Mouse (Mus musculus) bone marrow macrophage, adult 2 months (primary cell): Measurements from ENCODE around the gene Rftn2.

ENCODE experiments used
- CTCF ChIP-seq: IDR thresholded peaks from 2 replicates; pipeline ENCODE4 v1.5.1; 2012; ENCODE audit warnings: low read depth, mild to moderate bottlenecking, low read length, moderate library complexity
- POLR2A ChIP-seq: IDR thresholded peaks from 2 replicates; pipeline ENCODE4 v1.6.1; 2012; ENCODE audit warnings: mild to moderate bottlenecking, low read depth, low read length, borderline replicate concordance

DNA sequence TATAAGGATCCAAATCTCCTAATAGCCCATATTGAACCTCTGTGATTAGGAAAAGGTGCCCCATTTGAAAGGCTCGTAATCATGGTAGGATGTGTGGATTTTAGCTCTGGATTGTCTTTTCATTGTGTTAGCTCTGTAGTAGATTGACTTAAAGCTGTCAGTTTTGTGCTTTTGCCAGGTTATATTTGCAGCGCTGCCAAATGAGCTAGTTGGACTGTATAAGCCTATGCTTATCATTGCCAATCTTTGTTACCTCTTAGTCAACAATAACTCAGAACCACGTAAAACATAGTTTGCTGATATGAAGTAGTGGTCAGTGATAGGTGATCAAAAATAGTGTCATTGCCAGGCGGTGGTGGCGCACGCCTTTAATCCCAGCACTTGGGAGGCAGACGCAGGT, 81.0 kb downstream of the Rftn2 start:
- TF ChIP-seq POLR2A (no peak), CTCF (no peak)
